Mouse (Mus musculus) kidney, adult 2 months (tissue): Measurements from ENCODE around the gene Setd1a.

Experiments
- CTCF ChIP-seq: fragments of 200-500 bp; conservative IDR thresholded peaks from 2 replicates; pipeline ENCODE4 v1.5.1; 2011; ENCODE audit warnings: low read depth, mild to moderate bottlenecking, control low read depth, low read length, moderate library complexity, mixed read lengths; ENCODE audit not compliant: insufficient read depth, insufficient read length
- POLR2A ChIP-seq: fragments of 200-500 bp; IDR thresholded peaks from one replicate; pipeline ENCODE4 v1.6.1; 2011; ENCODE audit warnings: low read depth, low read length, control low read depth

GRCm38 (mm10) chr7:127799738-127800137 is 23.3 kb downstream of the Setd1a start:
- TF ChIP-seq CTCF, result no peak
- no peak for TF ChIP-seq POLR2A
